Mouse (Mus musculus) A20 (cell line): ENCODE results near the gene Mrps27.

Experiments used
- DNase-seq: peaks from one replicate; pipeline ENCODE4 v3.0.0-alpha.2; 2011; ENCODE audit warnings: low read depth, low spot score

The Mrps27 gene

DNA sequence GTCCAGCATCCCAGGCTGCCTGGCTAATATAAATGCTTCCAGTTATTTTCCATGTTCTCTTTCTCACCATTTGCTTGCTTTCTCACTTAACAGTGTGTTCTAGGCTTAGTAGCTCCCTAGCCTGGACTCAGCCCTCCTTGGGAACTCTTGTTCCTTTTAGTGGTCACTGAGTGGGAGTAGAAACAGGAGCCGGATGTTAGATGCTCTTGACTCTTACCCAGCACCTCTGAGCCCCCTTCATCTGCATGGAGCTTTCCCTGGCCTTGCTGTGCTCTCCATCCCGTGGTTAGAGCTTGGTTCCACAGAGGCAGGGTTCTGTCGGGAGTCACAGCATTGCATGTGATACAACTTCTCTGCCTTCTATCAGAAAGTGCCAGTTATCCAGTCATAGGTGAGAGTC, 7.0 kb downstream of the Mrps27 start:
- no peak for DNase-seq

DNA sequence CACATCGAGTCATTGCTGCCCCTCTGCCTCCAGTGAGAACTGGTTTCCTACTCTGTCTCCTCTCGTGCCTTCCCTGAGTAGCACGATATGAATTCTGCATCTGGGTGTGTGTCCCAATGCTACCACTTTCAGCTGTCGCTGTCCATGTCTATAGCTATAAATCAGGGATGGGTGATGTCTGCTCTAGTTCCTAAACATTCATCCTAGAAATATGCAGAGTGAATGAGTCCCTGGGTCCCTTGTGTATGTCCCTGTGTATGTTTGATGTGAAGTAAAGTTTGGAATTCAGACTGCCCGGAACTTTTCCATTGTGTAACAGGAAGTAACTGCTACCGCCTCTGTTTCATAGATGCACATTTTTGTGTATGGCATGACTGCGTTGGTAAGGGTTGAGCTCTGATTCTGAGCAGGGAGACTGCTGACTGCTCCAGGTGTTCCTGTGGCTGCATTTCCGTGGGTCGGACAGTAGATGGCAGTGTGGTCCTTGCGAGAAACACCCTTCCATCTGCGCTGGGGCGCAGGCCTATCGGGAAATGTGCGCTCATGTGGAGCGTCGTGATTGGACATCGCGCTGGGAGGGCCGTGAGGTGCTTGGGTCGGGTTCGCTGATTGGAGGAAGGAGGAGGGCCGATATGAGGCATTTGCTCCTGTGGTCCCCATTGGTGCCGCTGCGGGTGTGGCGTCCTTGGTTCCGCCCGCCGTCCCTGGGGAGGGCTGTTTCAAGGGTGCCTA, 8.3 kb downstream of the Mrps27 start:
- peak; percentile 99 for DNase-seq

DNA sequence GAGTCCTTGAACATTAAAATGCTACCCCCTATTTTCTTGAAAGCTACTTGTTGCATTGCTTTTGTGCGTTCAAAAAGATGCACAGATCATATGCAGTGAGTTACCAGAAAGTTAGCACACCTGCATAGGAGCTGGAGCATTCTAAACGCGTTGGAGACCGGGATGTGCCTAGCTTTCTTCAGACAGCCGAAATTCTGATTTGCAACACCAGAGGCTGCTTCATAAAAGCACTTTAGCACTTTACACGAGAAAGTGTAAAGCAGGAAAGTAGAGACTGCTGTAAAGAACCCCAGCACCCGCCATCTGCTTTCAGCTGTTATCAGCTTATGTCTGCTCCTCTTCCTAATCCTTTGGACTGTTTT, 8.9 kb downstream of the Mrps27 start:
- no peak for DNase-seq

DNA sequence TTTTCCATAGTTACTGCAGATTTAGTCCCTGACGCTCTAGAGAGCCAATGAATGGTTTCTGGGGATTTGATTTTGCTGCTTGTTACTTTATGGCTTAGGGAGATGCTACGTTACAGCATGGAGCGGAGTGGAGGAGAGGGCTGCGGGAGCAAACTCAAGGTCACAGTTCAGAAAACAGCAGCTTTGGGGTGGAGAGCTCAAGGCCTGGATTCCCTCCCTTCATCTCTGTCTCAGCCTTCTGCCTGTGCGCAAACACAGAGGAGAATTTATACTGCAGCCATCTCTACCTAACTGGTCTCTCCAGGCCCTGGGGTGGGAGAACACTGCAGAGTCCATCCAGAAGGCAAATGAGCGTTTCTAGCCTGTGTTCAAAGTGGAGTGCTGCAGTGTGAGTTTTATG, 10.5 kb downstream of the Mrps27 start:
- no peak for DNase-seq

DNA sequence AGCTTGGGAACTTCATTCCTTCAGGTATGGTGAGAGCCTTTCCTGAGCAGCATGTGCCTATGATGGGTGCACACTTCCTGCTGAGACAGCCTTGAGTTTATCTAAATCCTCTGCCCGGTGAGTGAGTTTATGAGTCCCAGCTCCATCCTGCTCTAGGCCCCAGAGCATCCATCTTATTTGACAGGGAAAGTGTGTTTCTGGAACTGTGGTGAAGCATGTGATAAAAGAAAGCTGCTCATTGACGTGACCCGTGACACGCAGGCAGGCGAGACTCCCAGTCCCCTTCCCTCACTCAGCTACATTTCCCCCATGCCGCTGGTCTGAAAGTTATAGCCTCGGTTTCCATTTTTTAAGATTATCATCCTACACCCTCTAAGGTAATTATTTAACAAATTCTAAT, 11.3 kb downstream of the Mrps27 start:
- DNase-seq, result no peak

DNA sequence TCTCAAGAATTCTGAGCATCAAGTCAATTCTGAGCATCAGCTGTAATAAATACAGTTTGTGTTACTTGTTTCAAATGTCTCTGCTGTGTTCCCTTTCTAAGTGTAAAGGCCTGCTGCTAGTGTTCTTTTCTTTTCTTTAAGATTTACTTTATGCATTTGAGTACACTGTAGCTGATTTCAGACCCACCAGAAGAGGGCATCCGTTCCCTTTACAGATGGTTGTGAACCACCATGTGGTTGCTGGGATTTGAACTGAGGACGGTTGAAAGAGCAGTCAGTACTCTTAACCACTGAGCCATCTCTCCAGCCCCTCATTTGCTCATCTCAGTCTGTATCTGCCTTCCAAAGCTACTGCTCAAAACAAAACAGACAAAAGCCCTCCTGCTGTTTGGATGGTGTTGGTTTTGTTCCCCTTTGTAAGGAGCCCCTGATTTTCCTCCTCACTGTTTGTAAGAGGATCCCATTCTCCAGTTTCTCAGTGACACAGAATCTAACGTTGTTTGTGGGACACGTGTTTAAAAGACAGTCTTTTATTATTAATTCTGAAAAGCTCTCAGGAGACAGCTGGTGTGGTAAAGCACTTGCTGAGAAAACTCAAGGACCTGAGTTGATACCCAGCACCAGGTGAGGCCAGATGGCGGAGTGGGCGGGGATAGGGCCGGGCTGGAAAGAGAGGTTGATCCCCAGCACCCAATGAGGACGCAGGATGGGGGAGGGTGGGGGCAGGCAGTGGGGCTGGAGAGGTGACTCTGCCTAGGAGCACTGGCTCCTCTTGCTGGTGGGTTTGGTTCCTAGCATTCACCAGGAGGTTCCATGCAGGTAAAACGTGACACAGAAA, 12.1 kb downstream of the Mrps27 start:
- no peak for DNase-seq

DNA sequence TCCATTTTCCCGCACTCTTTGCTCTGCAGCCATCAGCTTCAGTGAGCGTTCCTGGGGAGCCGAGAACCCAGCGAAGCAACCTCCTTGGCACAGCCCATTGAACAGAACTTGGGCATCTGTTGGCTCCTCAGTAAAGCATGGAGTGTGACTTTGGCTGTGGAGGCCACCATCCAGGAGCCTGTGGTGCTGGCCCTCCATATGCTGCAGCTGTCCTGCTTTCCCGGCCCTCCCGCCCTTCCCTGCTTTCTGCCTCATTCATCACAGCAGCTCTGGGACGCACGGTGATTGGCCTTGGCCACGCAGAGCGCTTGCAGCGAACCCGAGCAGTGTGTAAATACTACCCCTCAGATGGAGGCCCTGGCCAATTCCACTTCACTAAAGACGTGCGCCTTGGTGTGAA, 14.3 kb downstream of the Mrps27 start:
- no peak for DNase-seq

DNA sequence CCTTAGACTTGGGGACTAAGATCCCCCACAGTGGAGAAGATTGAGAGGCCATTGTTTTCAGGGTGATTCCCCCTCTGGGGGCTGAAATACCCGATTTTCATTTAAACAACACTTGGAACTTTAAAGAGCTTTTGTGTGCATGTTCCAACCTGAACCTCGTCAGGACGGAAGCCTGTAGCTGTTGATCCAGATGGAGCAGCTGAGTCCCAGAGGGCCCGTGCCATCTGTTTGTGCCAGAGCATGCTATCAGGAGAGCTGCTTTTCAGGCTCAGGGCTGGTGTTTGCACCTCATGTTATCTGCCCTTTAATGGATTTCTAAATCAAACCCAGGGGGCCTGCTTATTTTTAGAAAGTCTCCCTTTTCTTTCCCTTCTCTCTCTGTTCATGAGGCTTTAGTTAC, 19.3 kb downstream of the Mrps27 start:
- no peak for DNase-seq

DNA sequence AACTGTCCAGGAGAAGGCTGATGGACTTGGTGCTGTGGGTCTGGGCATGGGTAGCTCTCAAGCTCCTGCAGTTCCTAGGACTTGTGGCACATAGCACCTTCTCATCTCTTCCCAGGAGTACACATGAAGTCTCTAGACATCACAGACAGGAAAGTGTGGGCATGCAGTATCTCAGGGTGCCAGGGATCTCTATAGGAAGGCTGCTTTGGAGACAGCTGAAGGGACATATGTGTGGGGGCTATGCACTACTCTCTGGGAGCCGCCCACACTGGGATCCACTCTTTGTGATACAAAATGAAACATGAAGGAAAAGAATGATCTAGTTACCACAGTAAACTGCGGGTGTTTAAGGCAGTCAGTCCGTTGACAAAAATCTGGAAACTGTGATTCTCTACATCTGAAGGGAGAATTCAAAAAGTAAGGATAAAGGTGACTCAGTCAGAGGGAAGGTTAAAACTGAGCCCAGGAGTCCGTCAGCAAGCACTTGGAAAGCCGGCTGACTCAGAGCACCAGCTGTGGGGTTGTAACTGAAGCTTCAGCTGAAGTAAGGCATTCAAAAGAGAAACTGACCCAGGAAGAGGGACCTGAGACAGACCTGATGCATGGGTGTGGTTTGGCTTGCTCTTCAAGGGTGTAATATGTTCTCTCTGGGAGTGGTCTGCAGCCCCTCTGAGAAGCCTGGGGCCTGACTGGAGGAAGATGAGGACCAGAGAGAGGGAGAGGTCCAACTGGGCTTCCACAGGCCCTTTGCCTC, 22.0 kb downstream of the Mrps27 start:
- no peak for DNase-seq

DNA sequence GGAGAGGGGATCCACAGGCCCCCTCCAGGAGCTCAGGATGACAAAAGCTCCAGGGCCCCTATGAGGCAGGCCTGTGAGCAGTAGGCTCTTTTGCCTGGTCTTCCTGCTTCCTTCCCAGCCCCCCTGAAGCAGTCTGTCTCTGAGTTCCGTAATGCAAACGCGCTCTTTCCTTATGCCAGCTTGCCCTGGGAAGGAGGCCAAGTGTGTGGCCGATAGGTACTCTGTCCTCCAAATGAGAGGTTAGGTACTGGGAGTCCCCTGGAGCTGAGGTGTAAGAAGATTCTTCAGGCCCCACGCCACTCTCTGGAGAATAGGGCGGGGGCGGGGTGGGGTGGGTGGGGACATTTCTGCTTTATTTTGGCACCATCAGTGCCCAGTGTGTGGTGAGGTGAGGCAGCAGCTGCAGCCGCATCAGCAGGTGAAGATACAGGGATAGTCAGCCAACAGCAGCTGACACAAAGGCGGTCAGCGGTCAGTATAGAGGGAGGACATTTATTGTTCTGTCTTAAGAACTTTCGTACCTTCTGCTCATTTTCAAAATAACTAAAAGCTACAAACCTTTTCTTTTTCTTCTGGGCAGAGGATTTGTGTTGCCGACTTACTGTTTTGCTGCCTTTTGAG, 23.1 kb downstream of the Mrps27 start:
- no peak for DNase-seq

DNA sequence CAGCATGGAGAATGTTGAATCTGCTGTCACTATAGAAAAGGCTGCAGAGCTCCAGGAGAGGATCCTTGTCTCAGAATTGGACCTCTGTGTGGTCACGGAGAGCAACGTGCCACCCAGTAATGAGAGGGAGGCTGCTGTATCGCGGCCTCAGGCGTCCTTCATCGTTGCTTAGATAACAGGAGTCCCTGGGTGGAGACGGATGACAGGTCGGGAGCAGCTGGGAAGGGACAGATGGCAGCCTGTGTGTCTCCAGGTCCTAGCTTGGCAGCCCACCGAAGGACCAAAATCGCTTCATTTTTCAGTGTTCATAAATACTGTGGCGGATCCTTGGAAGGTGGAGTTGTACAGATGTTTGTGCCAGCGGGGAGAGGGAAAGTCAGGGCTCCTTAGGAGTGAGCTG, 24.5 kb downstream of the Mrps27 start:
- DNase-seq, result no peak

DNA sequence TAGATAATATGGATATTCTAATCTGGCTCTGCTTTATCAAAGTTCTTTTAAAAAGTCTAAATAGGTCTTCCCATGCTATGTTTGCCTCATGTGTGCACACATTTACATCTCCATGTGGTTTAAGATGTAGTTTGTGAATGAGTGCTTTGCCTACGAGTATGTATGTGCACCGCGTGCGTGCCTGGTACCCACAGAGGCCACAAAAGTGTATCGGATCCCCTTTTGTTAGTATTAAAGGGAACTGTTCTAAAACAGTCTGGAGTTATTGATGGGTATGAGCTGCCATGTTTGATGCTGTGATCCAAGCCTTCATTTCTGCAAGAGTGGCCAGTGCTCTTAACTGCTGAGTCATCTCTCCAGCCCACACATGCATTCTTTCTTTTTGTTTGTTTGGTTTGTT, 26.7 kb downstream of the Mrps27 start:
- no peak for DNase-seq

DNA sequence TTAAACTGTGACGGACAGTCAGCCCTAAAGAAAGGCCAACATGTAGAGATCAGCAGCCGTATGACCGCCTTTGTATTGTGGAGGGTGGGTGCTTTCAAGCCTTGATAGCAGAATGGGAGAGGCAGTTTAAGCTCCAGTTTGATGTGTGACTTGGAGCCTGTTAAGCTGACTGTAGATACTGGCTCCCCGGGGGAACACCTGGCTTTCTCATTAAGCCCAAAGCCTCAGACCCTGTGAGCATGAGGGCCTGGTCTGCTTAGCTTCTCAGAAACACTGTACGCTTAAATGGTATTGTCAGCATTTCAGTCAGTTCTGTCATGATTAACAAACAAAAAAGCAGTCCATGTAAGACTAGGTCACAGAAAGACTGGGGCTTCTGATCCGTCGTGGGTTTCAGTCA, 29.1 kb downstream of the Mrps27 start:
- no peak for DNase-seq

DNA sequence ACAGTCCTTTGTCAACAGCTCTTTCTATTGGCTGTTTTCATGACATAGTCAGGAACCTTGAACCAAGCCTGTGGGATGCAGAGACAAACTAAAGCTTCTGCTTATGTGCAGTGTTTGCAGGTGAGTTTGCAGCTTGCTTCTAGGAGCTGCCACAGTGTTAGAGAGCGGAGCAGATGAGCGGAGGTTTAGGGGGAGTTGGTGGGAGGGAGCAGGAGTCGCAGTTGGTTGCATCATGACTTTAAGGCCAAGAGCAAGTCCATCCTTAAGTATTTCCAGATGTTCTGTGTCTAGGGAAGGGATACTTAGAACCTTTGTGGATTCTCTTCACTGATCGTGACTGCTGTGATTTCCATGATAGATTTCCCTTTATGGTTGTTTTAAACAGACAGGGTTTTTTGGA, 29.6 kb downstream of the Mrps27 start:
- no peak for DNase-seq

DNA sequence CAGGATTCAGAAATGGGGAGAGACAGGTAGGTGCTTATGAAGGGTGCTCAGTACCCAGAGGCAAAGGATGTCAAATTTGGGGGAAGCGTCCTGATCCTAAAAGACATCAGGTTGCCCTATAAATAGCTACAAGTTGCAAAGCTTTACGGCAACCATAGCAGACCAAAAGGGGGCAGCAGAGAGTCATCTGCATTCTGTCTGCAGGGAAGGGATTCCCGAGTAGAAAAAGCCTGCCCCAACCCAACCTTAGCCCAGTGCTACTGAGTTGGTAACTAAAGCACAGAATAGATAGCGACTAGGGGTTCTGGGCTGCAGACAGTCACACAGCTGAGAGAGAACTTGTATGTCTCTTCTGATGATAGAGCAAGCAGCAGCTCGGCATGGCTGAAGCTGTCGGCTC, 31.0 kb downstream of the Mrps27 start:
- DNase-seq, result peak; percentile 59

DNA sequence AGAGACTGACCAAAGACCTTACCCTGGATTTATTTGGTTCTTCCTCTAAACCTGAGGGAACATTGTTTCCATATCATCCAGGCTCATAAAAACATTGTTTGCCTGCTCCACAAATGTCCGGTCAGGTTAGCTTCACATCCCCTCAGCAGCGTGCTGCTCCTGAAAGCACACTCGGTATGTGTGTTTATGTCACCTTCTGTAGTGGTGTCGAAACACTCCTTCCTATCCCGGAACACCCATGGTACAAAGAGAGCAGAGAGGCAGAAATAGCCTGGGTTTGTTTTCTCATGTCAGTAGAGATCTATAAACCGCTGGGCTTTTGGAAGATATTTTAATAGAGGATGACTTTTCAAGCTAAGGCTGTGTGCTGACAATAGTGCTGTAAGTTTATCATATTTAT, 32.5 kb downstream of the Mrps27 start:
- no peak for DNase-seq

DNA sequence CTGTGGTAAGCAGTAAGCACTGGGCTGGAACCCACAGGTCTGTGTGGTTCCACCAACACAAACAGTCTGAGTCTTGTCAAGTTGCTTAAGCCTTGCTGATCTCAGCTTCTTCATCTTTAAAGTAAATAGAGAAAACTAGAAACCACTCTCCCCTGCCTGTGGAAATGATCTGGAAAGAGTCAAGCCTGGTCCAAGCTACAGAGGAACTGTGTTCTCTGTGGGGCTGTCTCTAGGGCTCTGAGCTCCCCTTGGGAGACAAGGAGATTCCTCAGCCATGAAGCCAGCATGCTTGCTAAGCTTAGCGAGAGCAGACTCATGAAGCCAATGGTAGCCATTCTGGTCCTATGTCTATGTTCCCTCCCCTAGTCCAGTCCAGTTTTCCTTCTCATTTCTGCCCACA, 33.6 kb downstream of the Mrps27 start:
- DNase-seq, result no peak

DNA sequence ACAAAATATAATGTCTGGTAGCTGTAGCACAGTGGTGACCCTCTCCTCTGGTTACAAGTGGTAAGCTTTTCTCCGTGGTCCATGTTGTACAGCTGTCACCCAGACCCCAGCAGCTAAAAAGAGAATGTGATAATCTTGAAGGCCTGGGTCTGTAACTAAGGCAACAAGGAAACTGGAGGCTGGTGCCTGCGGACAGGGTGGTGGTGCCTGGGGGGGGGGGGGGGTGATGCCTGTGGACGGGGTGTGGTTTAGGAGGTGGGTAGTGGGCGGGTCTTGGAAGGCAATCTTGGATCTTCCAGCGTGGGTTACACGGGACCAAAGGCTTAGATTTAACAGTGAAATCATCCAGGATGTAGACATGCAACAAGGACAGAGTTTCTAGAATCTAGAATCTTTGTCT, 37.8 kb downstream of the Mrps27 start:
- no peak for DNase-seq

DNA sequence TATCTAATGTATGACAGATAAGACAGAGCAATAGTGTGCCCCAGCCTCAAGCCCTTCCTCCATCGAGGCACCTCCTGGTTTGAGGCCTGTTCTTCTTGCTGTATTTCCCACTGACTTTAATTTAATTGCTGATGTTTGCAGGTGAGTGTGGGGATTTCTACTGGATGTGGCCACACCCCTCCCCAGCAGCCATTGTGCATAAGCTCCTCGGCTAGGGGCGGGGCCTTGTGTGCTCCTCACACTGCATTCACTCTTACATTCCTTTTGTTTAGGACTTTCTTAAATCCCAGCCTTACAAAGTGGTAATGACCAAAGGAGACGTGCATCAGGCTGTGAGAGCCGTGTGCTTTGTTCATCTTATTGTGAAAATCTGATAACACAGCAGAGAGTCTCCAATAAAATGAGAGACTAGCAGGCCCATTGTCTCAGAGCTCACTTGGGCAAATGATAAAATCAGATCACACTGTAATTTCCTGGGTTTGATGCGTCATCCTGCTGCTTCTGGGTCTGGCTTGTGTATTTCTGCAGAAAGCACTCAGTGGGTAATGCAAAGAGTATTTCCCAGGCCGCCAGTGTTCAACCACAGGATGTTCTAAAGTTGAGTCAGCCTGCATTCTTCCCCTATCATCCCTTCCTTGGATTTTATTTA, 40.1 kb downstream of the Mrps27 start:
- DNase-seq, result no peak

DNA sequence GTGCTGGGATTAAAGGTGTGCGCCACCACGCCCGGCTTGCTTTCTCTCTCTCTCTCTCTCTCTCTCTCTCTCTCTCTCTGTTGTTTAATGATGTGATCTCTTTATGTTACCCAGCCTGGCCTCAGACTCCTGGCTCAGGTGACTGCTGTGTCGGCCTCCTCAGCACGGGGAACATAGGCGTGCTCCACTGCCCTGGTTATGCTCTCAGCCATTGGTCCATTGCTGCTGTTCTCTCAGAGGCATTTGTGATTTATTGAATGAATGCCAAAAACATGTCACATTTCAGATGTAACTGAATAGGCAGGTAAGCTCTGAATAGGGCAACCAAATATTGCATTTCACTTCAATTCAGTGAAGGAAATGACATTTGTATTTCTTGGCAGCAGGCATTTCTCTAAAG, 41.3 kb downstream of the Mrps27 start:
- no peak for DNase-seq

DNA sequence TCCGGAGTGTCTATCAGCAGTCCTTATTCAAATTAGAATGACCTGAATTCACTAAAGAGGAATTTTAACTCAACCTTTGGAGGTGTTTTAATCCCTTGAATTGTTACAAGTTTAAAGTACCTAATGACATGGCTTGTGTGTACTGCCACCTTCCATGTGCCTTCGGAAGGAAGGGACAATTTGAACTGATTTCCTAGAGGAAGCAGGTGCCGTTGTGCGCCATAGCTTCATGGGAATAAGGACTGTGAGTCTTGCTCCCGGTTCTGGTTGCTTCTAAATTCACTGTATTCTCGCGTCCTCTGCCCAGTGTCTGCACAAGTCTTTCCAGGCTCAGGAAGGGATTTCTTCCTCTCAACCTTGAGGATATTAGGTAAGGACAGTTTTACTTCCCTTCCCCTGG, 41.8 kb downstream of the Mrps27 start:
- DNase-seq, result no peak
